Mouse (Mus musculus) thymus, adult 2 months (tissue): ENCODE data around the gene Medag.

ENCODE experiments used
- CTCF ChIP-seq: fragments of 200-500 bp; IDR thresholded peaks from 2 replicates; pipeline ENCODE4 v1.5.1; 2012; ENCODE audit warnings: mild to moderate bottlenecking, control low read depth, low read length, moderate library complexity, borderline replicate concordance; ENCODE audit not compliant: control insufficient read depth, poor library complexity, insufficient read depth; ENCODE audit errors: extremely low read depth
- POLR2A ChIP-seq: fragments of 200-500 bp; IDR thresholded peaks from 2 replicates; pipeline ENCODE4 v1.6.1; 2012; ENCODE audit warnings: mild to moderate bottlenecking, low read length, control low read depth, moderate library complexity; ENCODE audit not compliant: control insufficient read depth, poor library complexity, insufficient read depth; ENCODE audit errors: extremely low read depth

- TF ChIP-seq CTCF (no peak), POLR2A (no peak)
Measured at GRCm38 (mm10) chr5:149380388-149380916, 31.1 kb upstream of the Medag start.
